Mouse (Mus musculus): ENCODE measurements around the gene Sec61a1. TPM values are rescaled to one million over a fixed set of nuclear protein-coding genes. Genes with fewer than 3 reads are reported as not detected.
A peak's percentile ranks its signal among the peaks of the same experiment; 100 is the strongest.

Sec61a1 gene
- 100 to 1,000 TPM; 129 to 138 TPM for total RNA-seq (2021)
- long read RNA-seq, transcript Sec61a1-201 (12 exons, 3,172 nt): major isoform, 34 of 56 reads
- long read RNA-seq, partial matches to known transcripts: 2 of 56 reads
- long read RNA-seq, other reads (novel, unspliced or antisense): 18 of 56 reads

DNA sequence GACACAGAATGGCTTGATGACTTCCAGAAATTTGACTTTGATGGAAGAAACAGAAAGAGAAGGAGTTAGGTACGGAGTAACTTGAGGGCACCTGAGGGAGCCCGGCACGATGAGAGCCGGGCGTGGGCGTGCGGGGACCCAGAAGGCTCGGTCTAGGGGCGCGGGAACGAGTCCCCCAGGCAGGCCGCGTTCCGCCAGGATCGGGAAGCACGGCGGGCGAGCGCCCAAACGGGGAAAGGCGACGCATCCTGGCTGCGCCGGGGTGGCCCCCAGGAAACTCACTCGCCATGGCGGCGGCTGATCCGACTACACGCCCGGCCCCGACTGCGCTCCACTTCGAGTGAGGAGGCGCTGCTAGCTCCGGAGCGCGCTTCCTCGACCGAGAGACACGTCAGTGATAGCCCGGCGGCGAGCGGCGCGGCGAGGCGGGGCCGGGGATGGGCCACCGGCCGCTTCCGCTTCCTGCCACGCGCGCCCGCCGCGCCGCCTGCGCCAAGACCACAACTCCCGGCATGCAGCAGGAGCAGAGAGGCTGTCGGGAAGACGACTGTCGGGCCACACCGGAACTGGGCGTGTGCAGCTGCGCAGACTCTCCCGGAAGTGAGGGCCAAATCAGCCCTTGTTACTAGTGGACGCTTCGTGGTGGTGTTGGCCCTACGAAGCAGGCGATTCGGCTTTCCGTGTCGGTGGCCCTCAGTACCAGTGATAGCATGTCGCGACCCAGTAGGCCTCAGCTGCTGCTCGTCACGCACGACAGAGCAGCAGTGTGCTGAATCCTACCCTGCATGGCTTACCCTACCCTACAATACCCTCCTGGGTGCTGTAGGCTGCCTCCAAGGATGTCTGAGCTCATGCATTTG is at the start of gene Sec61a1:
Gene Sec61a1 (minus strand): TSS at position 502 of the 860 bp plus-strand sequence.
- DNase-seq (ENCODE audit: low spot score in 2 of 2): peak; percentile 91 to 95

DNA sequence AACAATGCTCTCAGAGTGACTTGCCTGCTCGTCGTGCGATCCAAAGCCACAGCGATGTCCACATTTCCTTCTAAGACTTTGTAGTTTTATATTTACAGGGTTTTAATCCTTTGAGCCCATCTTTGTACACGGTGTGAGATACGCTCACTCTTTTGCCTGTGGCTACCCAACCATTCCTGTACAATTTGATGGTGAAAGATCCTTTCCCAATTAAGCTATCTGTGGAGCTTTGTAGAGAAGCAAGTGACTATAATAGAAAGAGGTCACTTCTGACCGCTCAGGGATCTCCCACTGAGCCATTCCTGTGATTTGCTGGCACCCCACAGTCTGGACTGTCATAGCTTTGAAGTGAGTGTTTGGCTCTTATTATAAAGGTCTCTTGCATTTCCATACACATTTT is 48.0 kb upstream of the Sec61a1 start:
- DNase-seq (ENCODE audit: low spot score in 2 of 2): no peak

DNA sequence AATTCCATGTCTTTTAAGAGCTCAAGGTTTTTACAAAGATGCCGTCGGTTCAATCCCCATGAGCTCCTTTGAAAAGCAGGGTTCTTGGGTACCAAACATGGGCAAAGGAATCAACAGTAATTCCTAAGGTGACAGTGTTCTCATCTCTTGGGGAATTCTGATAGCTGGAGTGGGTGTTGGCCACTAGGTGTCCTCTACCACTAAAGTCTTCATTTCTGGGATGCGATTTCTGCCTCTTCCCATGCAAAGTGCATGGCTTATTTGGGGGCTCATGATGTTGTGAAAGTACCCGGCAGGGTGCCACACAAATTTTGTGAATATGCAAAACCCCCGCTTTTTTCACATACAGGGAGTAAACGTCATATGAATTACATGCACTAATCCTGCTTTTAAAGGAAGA is 46.3 kb upstream of the Sec61a1 start:
- DNase-seq (ENCODE audit: low spot score in 2 of 2): peak in 1 of 2 experiments; percentile 42

DNA sequence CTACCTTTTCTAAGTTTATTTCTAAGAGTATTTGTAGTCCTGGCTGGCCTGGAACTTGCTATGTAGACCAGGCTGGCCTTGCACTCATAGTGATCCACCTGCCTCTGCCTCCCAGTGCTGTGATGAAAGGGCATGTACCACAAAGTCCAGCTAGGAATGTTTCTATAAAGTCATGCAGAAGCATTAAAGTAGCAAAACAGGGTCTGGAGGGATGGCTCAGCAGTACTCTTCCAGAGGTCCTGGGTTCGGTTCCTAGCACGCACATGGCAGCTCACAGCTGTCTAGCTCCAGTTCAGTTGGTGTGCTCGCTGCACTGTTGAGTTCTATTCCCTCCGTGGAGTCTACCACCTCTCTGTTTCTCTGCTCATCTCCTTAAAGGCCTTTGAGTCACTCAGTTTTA is 41.5 kb upstream of the Sec61a1 start:
- no peak for DNase-seq (ENCODE audit: low spot score in 2 of 2)

- no peak for DNase-seq (ENCODE audit: low spot score in 2 of 2)
These were observed 41.0 kb upstream of the Sec61a1 start for GRCm38 (mm10) chr6:88559688-88560087.

DNA sequence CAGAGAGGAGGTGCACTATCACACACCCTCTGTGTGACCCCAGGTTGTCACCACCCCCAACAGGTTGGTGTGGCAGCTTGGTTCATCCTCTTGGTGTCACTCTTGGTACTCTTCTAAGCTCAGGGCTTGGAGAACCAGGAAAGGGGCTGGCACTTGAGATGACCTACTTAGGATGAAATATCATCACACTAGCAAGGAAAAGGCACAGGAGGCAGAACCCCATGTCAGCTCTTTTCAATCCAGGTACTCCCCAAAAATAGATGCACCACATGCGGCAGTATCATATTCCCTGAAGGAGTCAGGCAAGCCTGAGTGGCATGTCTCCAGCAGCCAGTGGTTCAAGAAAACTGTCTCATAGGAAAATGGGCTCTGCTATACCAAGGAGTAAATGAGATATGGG is 39.4 kb upstream of the Sec61a1 start:
- DNase-seq (ENCODE audit: low spot score in 2 of 2): no peak

DNA sequence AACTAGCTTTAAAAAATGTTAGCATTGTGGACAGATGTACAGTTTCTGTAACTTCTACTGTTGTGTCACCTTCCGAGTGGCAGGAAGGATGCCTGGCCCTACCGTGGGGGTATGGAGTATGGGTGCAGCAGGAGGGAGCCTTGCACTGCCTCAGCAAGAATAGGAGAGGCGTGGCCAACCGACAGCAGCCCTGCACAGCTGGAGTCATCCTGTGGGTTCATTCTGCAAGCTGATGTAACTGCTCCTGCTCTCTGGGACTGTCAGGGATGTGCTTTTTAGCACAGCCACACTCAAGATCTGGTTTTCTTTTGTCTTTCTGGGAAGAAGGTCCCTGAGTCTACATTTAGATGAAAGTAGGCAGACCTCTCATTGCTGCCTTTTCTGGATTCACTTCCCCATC is 38.8 kb upstream of the Sec61a1 start:
- DNase-seq (ENCODE audit: low spot score in 2 of 2): no peak

DNA sequence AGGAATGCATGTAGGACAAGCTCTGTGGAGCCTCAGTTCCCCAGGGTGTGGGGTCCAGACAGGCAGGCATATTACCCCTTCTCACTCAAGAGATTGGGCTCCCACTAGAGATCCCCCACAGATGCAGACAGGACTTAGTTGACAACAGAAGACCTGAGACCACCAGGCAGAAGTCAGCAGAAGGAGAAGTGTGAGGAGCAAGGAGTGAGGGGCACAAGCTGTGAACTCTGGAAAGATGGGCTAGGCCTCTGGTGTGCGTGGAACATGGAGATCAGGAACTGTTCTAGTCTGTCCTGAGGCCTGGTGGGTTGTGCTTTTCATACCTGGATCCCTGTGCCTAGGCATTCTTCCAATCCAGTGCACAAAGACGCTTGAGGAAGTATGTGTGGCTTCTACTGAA is 31.2 kb upstream of the Sec61a1 start:
- no peak for DNase-seq (ENCODE audit: low spot score in 2 of 2)

- DNase-seq (ENCODE audit: low spot score in 2 of 2): peak; percentile 83 to 84
These were observed 30.6 kb upstream of the Sec61a1 start for GRCm38 (mm10) chr6:88549137-88549814.

- peak in 1 of 2 experiments; percentile 5 for DNase-seq (ENCODE audit: low spot score in 2 of 2)
These were observed 29.8 kb upstream of the Sec61a1 start for GRCm38 (mm10) chr6:88548405-88549049.

- no peak for DNase-seq (ENCODE audit: low spot score in 2 of 2)
These were observed 26.7 kb upstream of the Sec61a1 start for GRCm38 (mm10) chr6:88545397-88545790.

DNA sequence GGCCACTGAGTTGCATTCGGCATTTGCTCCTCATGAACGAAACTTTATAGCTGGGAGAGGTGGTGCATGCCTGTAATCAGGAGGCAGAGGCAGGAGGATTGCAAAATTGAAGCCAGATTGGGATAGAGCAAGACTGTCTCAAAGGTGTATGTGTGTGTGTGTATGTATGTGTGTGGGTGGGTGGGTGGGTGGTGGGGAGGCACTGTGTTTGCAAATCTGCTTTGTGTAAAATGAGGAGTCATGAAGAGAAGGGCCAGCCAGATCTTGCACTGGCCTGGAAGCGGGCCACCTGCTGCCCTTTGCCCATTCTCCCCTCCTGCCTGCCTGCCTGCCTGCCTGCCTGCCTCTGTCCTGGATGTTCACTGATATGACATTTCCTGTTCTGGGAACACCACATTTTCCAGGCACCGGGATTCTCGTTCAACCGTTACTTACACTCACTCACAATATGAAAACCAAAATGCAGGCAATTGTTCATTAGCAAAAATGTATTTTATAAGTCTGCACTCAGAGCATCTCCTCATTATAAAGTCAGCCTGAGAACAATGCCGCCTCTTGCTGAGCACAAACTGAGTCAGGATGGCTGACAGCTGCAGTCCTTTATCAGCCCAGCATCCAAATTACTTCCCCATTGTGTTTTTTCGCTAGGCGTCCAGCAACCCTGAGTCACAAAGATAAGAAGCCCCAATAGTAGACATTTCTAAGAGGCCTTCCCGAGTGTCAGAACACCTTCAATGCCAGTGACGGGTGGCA is 26.1 kb upstream of the Sec61a1 start:
- DNase-seq (ENCODE audit: low spot score in 2 of 2): no peak

DNA sequence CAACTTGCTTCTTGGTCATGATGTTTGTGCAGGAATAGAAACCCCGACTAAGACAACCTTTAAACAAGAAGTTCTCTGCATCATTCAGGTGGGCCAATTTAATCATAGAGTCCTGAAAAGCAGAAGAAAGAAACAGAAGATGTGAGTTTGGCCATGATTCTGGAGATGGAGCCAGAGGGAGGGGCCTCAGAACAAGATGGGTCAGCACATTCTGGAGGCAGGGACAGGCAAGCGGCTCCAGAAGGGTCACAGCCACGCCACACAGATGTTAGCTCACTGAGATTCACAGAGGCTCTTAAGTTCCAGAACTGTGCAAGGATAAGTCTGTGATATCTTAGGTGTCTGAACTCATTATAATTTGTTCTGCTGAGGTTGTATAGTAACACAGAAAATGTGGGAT is 25.5 kb upstream of the Sec61a1 start:
- DNase-seq (ENCODE audit: low spot score in 2 of 2): no peak

DNA sequence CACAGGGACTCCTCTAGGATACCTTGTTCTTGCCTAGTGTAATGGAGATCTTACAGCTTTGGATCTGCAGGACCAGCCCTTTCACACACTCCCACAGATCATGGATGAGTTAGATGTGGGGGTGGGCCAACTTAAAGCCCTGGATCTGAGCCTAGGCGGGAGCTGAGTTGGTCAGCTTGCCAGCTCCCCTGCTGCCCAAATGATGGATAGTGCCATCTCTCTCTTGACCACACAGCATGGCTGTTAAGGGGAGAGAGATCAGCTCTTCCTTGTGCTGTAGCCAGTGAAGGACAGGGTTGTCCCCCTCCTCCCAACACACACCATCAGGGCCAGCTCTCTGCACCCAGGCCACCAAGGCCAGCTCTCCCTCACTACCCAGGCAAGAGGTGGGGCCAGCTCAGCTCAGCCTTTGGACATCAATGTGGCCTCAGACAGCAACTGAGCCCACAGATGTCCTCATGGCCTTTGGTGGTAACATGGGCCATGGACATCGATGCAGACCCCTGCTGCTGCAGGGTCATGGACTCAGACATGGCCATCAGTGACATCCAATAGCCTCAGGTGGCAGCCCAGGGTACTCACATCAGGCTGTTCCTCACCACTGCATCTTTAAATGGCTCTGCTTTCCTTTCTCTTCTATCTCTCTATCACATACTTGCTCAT is 21.5 kb upstream of the Sec61a1 start:
- DNase-seq (ENCODE audit: low spot score in 2 of 2): no peak

- DNase-seq (ENCODE audit: low spot score in 2 of 2): peak in 1 of 2 experiments; percentile 1
These were observed 11.6 kb upstream of the Sec61a1 start for GRCm38 (mm10) chr6:88530306-88530705.

DNA sequence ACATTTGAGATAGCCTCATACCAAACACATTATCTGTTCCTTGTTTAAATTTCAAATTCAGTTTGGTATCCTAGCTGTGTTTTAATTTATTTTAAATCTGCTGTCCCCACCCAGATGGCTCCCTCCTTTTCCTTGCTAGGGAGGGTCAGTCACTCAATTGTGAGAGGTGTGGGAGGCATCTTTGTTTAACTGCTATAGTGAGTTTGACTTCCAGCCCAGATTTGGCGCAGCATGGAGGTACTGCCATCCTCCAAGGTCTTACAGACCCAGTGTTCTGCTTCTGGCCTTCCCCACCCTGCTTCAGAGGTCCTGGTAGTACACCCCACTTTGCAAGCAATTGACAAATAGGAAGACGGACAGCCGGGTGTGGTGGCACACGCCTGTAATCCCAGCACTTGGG is 5.4 kb upstream of the Sec61a1 start:
- DNase-seq (ENCODE audit: low spot score in 2 of 2): no peak

DNA sequence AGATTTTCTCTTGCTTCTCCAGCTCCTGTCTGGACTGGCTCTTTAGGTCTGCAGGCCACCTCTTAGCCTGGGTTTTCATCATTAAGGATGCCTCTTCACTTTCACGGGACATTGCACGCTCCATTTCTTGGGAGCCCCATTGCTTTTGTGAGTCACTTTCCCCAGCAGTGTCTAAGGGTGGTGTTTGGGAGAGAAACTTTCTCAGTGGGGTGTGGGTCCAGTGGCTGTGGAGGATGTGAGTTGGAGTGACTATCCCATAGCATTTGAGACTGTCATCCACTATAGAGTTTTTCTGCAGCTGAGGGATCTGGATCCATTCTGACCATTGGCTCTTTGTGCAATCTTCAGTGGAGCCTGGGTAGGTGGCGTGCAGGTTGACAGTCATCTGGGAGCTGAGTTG is 4.7 kb upstream of the Sec61a1 start:
- DNase-seq (ENCODE audit: low spot score in 2 of 2): no peak

- DNase-seq (ENCODE audit: low spot score in 2 of 2): no peak
These were observed 4.3 kb upstream of the Sec61a1 start for GRCm38 (mm10) chr6:88523043-88523442.

GRCm38 (mm10) chr6:88522606-88523005 is 3.9 kb upstream of the Sec61a1 start:
- no peak for DNase-seq (ENCODE audit: low spot score in 2 of 2)

DNA sequence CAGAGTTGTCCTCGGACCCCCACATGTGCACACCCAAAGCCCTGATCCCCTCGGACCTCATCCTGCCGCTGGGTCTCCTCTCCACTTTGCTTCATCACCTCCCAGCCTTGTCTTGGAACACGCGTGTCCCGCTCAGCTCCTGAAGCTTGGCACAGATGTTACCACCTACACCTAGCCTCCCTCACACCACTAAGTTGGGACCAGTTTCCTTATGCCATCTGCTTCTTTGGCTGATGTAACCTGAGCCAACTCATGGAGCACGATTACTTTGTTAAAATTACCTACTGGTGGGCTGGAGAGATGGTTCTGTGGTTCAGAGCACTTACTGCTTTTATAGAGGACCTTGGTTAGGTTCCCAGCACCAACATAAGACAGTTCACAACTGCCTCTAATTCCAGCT is 3.1 kb upstream of the Sec61a1 start:
- no peak for DNase-seq (ENCODE audit: low spot score in 2 of 2)

Measured in layer of hippocampus, postnatal 10 days (tissue).